Mouse (Mus musculus) urinary bladder, postnatal 14 days (tissue): ENCODE data around the gene Galr3.

Experiments used
- DNase-seq: peaks from one replicate; pipeline ENCODE4 v3.0.0; 2021; ENCODE audit warnings: low spot score

Galr3 gene

DNA sequence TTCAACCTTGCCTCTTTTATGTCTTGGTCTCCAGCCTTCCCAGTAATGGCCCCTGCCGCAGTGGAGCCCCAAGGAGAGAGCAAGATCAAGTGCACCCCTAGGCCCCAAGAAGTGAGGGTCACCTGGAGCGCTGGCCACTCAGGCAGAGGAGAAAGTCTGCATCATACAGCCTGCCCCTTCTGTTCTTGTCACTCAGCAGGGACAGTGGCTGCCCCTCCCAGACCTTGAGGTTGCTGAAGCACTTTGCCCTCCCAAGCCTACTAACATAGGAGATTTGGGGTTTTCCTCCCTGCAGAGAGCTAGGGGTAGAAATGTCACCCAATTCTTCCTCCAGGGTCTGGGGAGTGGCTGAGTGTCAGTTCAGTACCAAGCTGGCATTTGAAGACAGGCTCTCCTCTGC lies 10.7 kb downstream of the Galr3 start:
- no peak for DNase-seq

DNA sequence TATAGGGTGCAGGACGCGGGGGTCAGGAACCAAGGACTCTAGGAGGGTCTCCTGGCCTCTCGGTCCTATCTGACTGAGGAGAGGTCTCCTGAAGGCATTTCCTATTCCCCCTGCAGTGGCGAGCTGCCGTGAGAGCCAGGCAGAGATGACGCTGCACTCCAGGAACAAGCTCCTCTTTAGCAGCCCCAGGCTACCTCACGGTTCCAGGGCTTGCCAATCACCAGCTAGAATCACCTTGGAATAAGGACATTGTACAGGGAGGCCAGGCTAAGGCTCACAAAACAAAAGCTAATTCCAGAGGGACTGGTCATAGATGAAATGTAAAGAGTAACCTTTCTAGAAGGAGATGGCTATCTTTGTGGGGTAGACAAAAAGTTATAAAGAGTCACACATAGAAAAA lies 14.9 kb downstream of the Galr3 start:
- no peak for DNase-seq

DNA sequence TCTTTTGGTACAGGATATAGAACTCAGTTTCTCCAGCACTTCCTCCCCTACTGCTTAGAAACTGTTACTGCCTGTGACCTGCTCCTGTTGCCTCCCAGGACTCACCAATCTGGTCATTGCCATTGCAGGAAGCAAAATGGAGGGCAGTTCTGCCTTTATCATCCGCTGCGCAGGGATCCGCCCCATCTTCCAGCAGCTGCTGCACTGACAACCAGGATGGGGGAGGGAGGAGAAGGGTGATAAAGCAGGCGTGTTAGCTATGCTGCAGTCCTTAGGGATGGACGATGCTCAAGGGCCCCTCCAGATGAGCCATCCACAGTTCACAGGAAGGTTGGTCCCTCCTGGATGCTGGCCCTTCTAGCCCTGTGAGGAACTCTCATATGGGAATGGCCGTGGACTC lies 16.2 kb downstream of the Galr3 start:
- DNase-seq: no peak

DNA sequence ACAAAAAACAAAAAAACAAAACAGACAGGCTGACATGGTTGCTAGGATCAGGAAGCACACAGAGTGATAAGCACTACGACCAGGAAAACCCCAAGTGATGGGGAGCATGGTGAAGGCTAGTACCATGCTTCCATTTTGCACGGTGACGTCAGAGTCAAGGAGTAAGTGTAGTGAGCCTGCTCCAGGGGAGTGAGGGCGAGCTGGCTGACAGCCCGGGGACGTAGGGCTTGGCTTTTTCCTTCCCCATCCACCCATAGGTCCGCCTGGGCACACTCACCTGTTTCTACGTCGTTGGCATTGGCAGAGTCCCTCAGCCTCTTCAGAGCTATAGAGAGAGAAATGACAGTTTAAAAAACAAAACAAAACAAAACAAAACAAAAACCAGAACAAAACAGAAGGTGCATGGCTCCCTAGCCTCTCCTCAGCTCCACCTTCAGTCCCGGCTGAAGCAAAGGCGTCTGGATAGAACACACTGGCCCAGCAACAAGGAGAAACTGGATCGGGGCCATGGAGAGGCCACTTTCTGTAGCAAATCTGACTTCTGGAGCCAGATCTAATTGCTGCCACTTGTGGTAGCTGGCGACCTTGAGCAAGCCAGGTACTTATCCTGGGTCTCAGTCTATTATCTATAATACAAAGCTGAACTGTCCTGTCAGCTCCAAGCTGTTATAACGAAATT lies 19.3 kb downstream of the Galr3 start:
- no peak for DNase-seq

DNA sequence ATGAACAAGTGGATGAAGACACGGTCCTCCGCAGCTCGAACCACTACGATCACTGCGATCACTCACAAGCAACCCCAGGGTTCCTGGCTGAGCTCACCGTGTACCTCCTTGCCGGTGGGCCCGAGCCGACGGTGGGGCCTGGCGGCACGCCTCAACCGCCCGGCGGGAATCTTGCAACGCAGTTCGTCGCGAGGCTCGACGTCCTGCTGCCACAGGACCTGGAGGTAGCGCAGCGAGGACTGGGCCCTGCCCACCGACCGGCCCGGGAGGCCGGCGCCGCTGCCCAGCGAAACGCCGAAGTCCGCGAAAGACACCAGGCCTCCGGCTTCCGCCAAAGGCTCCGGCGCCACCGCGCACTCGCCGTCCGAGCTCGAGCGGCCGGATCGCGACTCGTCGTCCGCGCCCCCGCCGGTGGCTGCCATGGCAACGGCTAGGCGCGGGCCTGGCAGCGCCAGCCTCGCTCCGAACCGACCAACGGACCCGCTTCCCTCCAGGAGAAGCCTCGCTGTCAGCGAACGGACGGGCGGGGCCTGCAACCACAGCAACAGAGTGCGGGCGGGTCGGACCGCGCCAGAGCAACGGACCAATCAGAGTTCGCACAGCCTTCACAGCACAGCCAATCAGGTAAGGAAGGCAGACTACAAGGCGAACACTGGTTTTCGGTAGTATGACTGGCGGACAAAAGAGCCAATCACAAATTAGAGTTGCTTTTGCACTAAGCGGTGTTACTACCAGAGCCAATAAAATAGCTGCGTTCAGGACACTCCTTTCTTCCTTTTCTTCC lies 20.9 kb downstream of the Galr3 start, which contains the start of gene Ankrd54:
TSS of gene Ankrd54 (minus strand) at position 518 of the 784 bp plus-strand sequence.
- peak; percentile 97 for DNase-seq

DNA sequence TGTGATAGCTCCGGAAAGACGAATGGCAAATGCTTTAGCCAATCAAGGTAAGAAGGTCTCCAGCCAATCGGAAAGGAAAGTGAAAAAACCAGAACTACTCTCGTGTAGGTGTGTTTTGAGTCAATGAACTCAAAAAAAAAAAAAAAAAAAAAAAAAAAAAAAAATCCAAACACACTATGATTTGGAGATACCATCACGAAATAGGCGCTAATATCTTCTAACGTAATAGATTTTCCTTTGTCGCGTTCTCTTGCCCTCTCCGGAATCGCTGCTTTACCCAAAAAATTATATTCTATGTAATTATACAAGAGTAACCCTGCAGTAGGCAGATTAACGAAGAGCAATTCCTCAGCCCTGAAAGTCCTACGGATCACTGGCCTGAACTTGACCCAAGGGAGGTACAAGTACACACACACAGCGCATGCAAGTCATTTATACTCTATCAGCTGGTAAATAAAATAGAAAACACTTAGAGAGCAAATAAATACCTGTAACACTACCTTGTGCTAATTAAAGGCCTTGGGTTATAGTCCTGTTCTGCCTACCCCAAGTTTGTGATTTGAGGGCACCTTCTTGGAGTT lies 21.6 kb downstream of the Galr3 start:
- DNase-seq: no peak

DNA sequence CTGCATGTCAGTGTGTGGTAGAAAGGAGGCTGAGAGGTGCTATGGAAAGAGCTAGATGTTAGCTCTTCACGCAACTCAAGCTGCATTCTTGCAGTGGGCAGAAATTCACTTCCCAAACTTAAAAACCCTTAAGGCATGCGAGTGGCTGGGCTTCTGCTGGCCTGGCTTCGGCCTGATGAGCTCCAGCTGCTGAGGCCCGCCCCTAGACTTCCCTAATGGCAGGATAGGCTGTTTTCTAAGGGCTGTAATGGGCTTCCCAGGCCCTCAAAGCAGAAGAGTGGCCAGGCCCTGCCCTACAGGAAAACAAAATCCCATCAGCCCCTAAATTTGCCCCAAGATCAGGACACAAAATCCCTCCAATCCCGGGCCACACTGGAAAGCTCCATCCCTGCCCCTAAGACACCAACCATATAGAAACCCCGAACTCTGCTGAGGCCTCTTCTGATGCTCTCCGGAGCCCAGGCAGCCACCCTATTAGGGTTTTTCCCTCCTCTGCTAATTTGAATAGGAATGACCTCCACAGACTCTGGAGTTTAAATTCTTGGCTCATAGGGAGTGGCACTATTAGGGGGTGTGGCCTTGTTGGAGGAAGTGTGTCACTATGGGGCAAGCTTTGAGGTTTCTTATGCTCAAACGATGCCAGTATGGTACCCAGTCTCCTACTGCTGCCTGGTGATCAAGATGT lies 23.5 kb downstream of the Galr3 start:
- no peak for DNase-seq

DNA sequence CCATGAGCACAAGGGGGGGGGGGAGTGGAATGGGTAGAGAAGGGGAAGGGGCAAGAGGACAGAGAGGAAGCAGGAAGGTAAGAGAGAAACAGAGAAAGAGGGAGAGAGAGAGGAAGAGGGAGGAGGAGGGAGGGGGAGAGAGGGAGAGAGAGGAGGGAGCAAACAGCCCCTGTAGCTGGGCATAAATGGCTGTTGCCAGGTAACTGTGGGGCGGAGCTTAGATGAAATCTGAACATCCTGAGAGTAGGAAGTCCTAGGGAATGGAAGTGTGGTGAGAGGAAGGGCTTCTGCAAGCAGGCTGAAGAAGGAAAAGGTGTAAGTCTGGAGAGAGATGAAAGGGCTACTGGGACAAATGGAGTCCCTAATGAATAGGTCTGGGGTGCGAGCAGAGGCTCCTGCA lies 24.6 kb downstream of the Galr3 start:
- DNase-seq: no peak

DNA sequence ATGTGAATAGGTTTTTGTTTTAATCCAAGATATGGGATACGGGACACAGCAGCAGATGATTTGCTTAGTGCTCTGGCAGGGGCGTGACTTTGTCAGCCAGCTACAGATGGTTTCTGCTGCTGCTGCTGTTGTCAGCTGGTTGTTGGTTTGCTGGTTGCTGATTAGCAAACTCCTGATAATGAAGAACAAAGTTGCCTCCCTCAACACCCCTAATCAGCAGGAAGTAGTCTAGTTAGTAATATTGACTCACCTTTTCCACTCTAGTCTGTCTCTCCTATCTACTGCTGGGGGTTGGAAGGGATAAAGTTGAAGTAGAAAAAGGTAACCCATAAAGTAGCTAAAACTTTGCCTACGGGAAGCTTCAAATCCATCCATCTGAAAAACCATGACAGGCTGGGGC lies 25.9 kb downstream of the Galr3 start:
- no peak for DNase-seq

DNA sequence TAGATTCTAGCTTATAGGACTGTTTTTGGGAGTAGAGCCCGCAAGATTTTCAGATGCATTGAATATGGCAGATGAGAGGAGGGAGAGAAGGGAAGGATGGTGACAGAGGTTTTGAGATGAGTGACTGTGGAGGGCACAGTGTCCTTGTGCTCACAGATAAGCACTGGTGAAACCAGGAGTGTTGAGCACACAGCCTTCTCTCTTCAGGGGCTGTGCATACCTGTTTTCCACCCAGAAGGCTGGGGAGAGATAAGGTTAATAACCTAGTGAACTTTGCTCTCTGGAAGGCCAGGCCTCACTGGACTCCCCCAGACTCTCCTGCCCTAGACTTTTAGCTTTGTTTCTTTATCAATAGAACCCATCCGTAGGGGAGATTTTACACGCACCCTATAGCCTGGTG lies 26.7 kb downstream of the Galr3 start:
- DNase-seq: no peak

DNA sequence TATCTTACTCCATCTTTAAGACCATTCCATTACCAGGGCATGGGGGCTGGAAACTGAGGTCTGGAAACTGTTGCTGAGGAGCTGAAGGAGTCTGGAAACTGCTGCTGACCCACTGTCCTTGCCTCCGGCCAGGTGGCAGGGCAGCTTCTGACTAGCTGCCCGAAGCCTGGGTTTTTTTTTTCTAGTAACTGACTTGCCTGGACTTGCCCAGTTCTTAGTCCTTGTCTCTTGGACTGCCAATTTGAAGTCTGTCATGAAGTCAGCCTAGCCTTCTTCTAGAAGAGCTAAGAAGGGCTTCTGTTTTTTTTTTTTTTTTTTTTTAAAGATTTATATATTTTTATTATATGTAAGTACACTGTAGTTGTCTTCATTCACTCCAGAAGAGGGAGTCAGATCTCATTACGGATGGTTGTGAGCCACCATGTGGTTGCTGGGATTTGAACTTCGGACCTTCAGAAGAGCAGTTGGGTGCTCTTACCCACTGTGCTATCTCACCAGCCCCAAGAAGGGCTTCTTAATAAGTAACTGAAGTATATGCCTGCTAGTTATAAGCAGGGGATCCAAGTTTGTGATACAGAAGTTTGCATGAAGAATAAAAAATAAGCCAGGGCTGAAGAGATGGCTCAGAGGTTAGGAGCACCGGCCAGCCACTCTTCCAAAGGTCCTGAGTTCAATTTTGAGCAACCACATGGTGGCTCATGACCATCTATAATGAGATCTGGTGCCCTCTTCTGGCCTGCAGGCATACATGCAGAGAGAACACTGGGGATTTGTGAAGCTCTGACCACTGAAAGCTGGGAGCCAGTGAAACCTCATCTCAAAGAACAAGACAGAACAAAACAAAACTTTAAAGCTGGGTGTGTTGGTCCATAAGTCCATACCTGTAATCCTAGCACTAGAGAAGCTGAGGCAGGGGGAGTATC lies 29.7 kb downstream of the Galr3 start:
- peak; percentile 38 for DNase-seq

DNA sequence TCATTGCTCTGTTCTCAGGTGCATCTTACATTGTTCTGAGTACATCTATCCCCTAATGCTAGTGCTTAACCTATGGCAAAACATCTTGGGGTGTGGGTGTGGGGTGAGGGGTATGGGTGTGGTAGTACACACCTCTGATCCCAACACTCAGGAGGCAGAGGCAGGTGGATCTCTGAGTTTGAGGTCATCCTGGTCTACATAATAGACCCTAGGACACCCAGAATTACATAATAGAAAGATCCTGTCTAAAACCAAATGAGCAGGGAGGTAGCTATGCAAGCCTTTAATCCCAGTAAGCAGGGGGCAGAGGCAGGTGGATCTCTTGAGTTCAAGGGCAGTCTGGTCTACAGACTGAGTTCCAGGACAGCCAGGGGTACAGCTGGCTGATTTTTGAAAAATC lies 32.1 kb downstream of the Galr3 start:
- DNase-seq: no peak

DNA sequence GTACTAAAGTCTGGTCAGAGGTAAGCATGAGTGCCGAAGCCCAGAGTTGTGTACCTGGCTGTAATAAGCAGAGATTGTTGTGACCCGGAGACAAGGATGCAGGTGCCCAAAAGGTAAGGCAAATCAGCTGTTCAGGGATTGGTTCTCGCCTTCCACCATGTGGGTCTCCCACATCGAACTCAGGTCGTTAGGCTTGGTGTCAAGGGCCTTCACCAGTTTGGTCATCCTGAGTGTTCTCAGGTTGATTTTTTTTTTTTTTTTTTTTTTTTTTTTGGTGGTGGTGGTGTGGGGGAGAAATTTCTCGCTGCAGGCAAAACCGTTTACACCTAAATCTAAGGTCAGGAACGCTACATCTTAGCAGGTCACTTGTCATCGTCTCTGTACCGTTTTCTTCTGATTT lies 32.8 kb downstream of the Galr3 start:
- DNase-seq: no peak

DNA sequence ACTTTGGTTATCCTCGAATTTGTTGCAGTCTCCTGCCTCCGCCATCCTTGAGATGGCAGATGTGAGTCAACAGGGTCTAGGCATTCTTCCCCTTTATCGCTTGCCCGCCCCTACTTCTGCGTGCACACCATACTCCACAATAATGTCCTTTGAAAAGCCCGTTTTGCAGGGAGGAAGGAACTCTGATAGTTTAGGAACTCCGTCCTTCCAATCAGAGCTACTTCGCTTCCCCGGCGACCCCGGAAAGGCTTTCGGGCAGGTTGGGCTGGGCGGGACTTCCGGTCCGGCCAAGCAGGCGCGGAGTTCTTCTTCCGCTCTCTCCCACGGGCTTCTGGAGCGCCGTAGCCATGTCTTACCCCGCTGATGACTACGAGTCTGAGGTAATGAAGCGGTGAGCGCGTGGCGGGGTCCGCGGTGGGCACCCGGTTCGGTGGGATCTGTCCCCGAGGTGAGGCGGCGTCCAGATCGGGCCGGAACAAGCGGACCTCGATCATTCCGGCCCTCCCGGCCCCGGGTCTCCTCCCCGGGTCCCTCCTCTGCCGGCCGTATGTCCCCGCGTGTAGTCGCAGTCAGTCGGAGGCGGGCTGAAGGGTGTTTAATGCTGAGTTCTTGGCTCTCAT lies 33.3 kb downstream of the Galr3 start, which contains the start of gene Eif3l:
TSS of gene Eif3l (plus strand) at position 267 of the 620 bp plus-strand sequence.
- DNase-seq: peak; percentile 91

DNA sequence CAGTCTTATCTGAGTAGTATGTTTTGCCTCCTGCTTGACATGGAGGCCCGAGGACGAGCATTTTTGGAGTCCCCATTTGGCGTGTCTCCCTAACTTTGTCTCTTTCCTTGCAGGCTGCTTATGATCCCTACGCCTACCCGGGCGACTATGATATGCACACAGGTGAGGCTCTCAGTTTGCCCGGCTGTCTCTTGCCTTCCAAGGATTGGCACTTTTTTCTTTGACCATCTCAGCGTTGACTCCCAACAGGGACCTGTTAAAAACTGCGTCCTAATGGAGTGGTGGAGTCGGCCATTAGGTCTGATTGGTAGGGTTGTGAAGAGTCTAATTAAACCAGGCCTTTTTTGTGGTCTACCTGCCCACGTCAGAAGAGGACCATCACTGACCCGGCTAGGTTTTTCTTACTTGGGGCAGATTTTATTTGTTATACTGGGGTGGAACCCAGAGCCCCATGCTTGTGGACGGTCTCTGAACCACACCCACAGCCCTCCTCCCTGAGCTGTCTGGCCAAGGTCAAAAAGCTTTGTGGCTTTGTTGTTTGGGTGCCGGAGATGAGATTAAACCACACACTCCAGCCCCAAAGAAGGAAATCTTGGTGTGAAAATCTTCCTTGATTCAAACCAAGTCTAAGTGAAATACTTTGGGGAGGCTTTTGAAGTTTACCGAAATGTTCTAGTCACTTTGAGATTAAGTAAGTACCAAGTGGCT lies 34.1 kb downstream of the Galr3 start:
- DNase-seq: no peak

DNA sequence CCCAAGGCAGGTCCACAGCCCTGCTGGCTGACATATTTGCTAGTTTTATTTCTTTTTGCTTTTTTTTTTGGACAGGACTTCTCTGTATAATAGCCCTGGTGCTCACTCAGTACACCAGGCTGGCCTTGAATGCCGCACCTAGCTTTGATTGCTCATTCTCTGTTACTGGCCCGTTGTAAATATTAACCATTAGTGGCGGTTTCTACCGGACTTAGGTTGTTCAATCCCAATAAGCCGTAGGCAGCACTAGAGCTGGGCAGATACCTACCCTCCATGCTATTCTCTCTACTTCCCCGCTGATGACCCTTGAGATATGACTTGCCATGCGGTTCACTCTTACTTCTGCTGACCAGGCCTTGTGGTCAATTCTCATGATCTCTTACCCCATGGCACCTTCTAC lies 37.9 kb downstream of the Galr3 start:
- no peak for DNase-seq

DNA sequence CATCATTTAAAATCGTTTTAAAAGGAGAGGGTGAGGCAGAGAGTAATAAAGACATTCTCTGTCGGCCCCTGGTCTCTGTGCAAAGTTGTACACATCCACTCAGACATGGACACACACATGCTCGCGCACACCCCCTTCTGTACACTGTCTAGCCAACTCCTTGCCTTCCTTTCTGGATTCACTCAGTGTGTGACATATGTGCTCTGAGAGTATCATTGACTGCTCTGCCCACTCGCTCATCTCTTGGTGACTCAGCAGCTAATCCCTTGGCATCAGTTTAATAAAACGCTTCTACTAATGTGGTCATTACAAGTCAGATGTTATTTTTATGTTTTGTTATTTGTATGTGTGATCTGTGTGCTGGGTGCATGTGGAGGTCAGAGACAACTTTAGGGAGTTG lies 50.6 kb downstream of the Galr3 start:
- DNase-seq: no peak
